In the genomic region with DNA sequence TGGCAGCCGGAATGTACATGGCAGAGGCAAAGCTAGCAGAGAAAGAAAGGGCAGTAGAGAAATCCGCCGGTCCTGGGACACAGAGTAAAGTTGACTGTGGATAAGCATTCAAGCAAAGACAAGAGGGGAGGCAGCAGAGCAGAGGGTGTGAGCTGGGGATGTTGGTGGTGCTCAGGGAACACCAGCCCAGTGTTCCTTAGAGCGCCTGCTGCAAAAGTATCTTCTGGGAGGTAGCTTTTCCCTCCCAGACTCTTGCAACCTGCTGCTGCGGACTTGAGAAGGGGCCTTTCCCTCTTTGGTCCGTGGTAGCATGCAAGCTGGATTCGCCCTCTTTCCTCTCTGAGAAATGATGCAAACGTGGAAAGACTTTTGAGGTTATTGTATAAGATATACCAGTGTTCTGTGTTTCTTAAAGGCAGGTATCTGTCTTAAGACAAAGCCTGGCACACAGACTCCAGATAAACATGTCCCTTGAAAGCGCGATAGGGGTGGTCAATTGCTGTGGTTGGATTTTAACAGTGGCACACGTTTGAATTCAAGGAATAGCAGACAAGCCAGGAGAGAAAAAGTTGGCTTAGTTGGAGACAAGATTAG, we compare ENCODE assay signal across 8 mouse cellular contexts. TPM values are rescaled to one million over a fixed set of nuclear protein-coding genes. Genes with fewer than 3 reads are reported as not detected.
DNase-seq lines count a peak whose midpoint lies in the region; ATAC-seq and TF ChIP-seq lines count a peak whose summit lies in the region.

No protein-coding gene starts in this region.

- peak overlapping the region; percentile 83 for H3K4me3 ChIP-seq in heart, embryonic 10.5 days
- H3K4me3 ChIP-seq in ES-Bruce4 (ENCODE audit: low read depth, low read length), result peak overlapping the region; percentile 87
- H3K4me3 ChIP-seq in forebrain, postnatal 0 days (ENCODE audit: low read depth, low read length), result peak overlapping the region; percentile 75

- H3K4me2 ChIP-seq in forebrain, postnatal 0 days (ENCODE audit: low read depth), result peak overlapping the region; percentile 69

- peaks cover 38% of the 10 kb centered on the region for H3K4me1 ChIP-seq in heart, embryonic 10.5 days
- peaks cover 2% of the 10 kb centered on the region for H3K4me1 ChIP-seq in ES-Bruce4 (ENCODE audit: control insufficient read depth, insufficient read depth, low read length)
- H3K4me1 ChIP-seq in forebrain, postnatal 0 days (ENCODE audit: insufficient read depth), result peaks cover 6% of the 10 kb centered on the region; the same call in 1 of the 2 replicates

- no peaks in the 10 kb centered on the region for H3K9me3 ChIP-seq in heart, embryonic 10.5 days
- no peaks in the 10 kb centered on the region for H3K9me3 ChIP-seq in ES-Bruce4 (replicated peaks; ENCODE audit: control insufficient read depth, insufficient read depth, low read length, poor library complexity, severe bottlenecking)
- H3K9me3 ChIP-seq in forebrain, postnatal 0 days (ENCODE audit: low read length), result no peaks in the 10 kb centered on the region

- 38% methylated on average over 11 of the region's 11 CpGs for whole genome bisulfite sequencing in heart, embryonic 10.5 days
- 28% methylated on average over 11 of the region's 11 CpGs for WGBS in forebrain, postnatal 0 days

- H3K9ac ChIP-seq in ES-Bruce4 (ENCODE audit: low read depth, poor library complexity, severe bottlenecking), result no peak overlapping the region; the same call in 1 of the 2 replicates
- H3K9ac ChIP-seq in forebrain, postnatal 0 days, result peak overlapping the region; percentile 88

- peak overlapping the region; percentile 95 for H3K27ac ChIP-seq in heart, embryonic 10.5 days
- no peak overlapping the region for H3K27ac ChIP-seq in ES-Bruce4 (ENCODE audit: insufficient read depth, low read length)
- H3K27ac ChIP-seq in forebrain, postnatal 0 days (ENCODE audit: low read depth, low read length), result peak overlapping the region; percentile 90

- peaks cover 11% of the 10 kb centered on the region for H3K36me3 ChIP-seq in heart, embryonic 10.5 days
- no peaks in the 10 kb centered on the region for H3K36me3 ChIP-seq in ES-Bruce4 (ENCODE audit: control insufficient read depth, insufficient read depth, low read length, poor library complexity, severe bottlenecking)
- H3K36me3 ChIP-seq in forebrain, postnatal 0 days (ENCODE audit: insufficient read depth), result peaks cover 9% of the 10 kb centered on the region

- no peak for TF ChIP-seq CTCF in ES-Bruce4 (IDR thresholded peaks at IDR 0.05; ENCODE audit: low read depth, low read length)
- no peak for TF ChIP-seq CTCF in forebrain, postnatal 0 days (IDR thresholded peaks at IDR 0.05; ENCODE audit: low read depth)

- no peak for DNase-seq in heart, embryonic 10.5 days (ENCODE audit: low spot score)
- DNase-seq in heart, adult 9 months (ENCODE audit: low spot score in 2 of 2), result no peak
- DNase-seq in forebrain, postnatal 0 days, result no peak
- DNase-seq in urinary bladder, postnatal 4 days (ENCODE audit: low spot score in 2 of 2), result no peak
- DNase-seq in testis, postnatal 14 days (ENCODE audit: low spot score), result no peak
- DNase-seq in frontal cortex, postnatal 10 days (ENCODE audit: low spot score in 2 of 2), result no peak

- TF ChIP-seq EP300 in ES-Bruce4 (IDR thresholded peaks at IDR 0.05; ENCODE audit: insufficient read depth, low read depth, low read length), result no peak

- TF ChIP-seq POLR2A in ES-Bruce4 (IDR thresholded peaks at IDR 0.05; ENCODE audit: insufficient read depth, low read length), result no peak

- peak; percentile 0; the same call in 1 of the 2 replicates for ATAC-seq in forebrain, postnatal 0 days
- peak; percentile 26 for ATAC-seq in megakaryocyte progenitor cell, adult 5-6 weeks (replicated peaks; ENCODE audit: poor library complexity)

- peaks cover 4% of the 10 kb centered on the region; the same call in 1 of the 2 replicates for H3K27me3 ChIP-seq in heart, embryonic 10.5 days (ENCODE audit: insufficient read depth, poor library complexity, severe bottlenecking)
- no peaks in the 10 kb centered on the region for H3K27me3 ChIP-seq in ES-Bruce4 (ENCODE audit: control insufficient read depth, insufficient read depth, low read length, poor library complexity, severe bottlenecking)
- H3K27me3 ChIP-seq in forebrain, postnatal 0 days (ENCODE audit: insufficient read depth, low read length), result no peaks in the 10 kb centered on the region

RNA-seq across cellular contexts. Expression of a gene that starts 14.3 kb away (rescaled TPM):
- polyA plus RNA-seq in heart, embryonic 10.5 days (2016; fragmentation: Nextera tagmentation; extraction: Ambion mirVana), result 26.8 and 30.5 TPM in 2 replicates
- polyA plus RNA-seq in ES-Bruce4 (2011; ENCODE audit: insufficient read depth, insufficient read length, low read depth, missing spikeins), result 69.2 and 70.6 TPM in 2 replicates
- 13.6 and 19.8 TPM in 2 replicates for total RNA-seq in forebrain, postnatal 0 days (2014; rRNA removed)
- polyA plus RNA-seq in forebrain, postnatal 0 days (2015; fragmentation: Nextera tagmentation; extraction: Ambion mirVana), result 8.5 and 12.2 TPM in 2 replicates
- total RNA-seq in megakaryocyte progenitor cell, adult 5-6 weeks (2015), result 55.1 and 60.2 TPM in 2 replicates
- total RNA-seq in megakaryocyte progenitor cell, adult 5-6 weeks (2017), result 53.0 and 57.6 TPM in 2 replicates

RNA-seq across cellular contexts. Expression of a gene that starts 15.4 kb away (rescaled TPM):
- 47.1 and 67.5 TPM in 2 replicates for polyA plus RNA-seq in heart, embryonic 10.5 days (2016; fragmentation: Nextera tagmentation; extraction: Ambion mirVana)
- polyA plus RNA-seq in ES-Bruce4 (2011; ENCODE audit: insufficient read depth, insufficient read length, low read depth, missing spikeins), result 39.8 and 42.8 TPM in 2 replicates
- 90.1 and 91.9 TPM in 2 replicates for total RNA-seq in forebrain, postnatal 0 days (2014; rRNA removed)
- 76.4 and 86.3 TPM in 2 replicates for polyA plus RNA-seq in forebrain, postnatal 0 days (2015; fragmentation: Nextera tagmentation; extraction: Ambion mirVana)
- total RNA-seq in megakaryocyte progenitor cell, adult 5-6 weeks (2015), result 5.4 and 5.9 TPM in 2 replicates
- 14.1 and 20.0 TPM in 2 replicates for total RNA-seq in megakaryocyte progenitor cell, adult 5-6 weeks (2017)

RNA-seq across cellular contexts. Expression of a gene that starts 57.6 kb away (rescaled TPM):
- polyA plus RNA-seq in heart, embryonic 10.5 days (2016; fragmentation: Nextera tagmentation; extraction: Ambion mirVana), result 54.9 and 77.1 TPM in 2 replicates
- 34.7 and 34.9 TPM in 2 replicates for polyA plus RNA-seq in ES-Bruce4 (2011; ENCODE audit: insufficient read depth, insufficient read length, low read depth, missing spikeins)
- 46.3 and 56.9 TPM in 2 replicates for total RNA-seq in forebrain, postnatal 0 days (2014; rRNA removed)
- 36.5 and 46.8 TPM in 2 replicates for polyA plus RNA-seq in forebrain, postnatal 0 days (2015; fragmentation: Nextera tagmentation; extraction: Ambion mirVana)
- 28.4 and 28.8 TPM in 2 replicates for total RNA-seq in megakaryocyte progenitor cell, adult 5-6 weeks (2015)
- total RNA-seq in megakaryocyte progenitor cell, adult 5-6 weeks (2017), result 25.3 and 27.6 TPM in 2 replicates

RNA-seq across cellular contexts. Expression of a gene that starts 59.2 kb away (rescaled TPM):
- 0.58 and 0.85 TPM in 2 replicates for polyA plus RNA-seq in heart, embryonic 10.5 days (2016; fragmentation: Nextera tagmentation; extraction: Ambion mirVana)
- 0.81 and 1.8 TPM in 2 replicates for polyA plus RNA-seq in ES-Bruce4 (2011; ENCODE audit: insufficient read depth, insufficient read length, low read depth, missing spikeins)
- total RNA-seq in forebrain, postnatal 0 days (2014; rRNA removed), result 50.7 and 66.0 TPM in 2 replicates
- 56.3 and 68.9 TPM in 2 replicates for polyA plus RNA-seq in forebrain, postnatal 0 days (2015; fragmentation: Nextera tagmentation; extraction: Ambion mirVana)
- total RNA-seq in megakaryocyte progenitor cell, adult 5-6 weeks (2015), result not detected in 2 replicates
- total RNA-seq in megakaryocyte progenitor cell, adult 5-6 weeks (2017), result not detected in 2 replicates
